Mouse (Mus musculus) frontal cortex, adult 2 months (tissue): Measurements from ENCODE around the gene Oas1d. TPM values are rescaled to one million over a fixed set of nuclear protein-coding genes. Genes with fewer than 3 reads are reported as not detected.
"Not testable (repeated sequence)": the region's sequence is repeated elsewhere in the genome, so short reads cannot be mapped to it uniquely, and the experiment has no call there.

Experiments
- DNase-seq, 2 experiments: peaks; one replicate each; pipeline ENCODE4 v3.0.0; 2022; ENCODE audit warnings: low spot score in 1 of 2; ENCODE audit errors: extremely low spot score in 1 of 2
- polyA plus RNA-seq: library from polyadenylated mRNA; depleted of rRNA; stranded (reverse); fragments of >200 nt; gene quantifications from 2 replicates; pipeline ENCODE4 v1.2.3, GENCODE M21; 2012

Oas1d gene
- polyA plus RNA-seq, 1 experiment = 0.08 TPM

DNA sequence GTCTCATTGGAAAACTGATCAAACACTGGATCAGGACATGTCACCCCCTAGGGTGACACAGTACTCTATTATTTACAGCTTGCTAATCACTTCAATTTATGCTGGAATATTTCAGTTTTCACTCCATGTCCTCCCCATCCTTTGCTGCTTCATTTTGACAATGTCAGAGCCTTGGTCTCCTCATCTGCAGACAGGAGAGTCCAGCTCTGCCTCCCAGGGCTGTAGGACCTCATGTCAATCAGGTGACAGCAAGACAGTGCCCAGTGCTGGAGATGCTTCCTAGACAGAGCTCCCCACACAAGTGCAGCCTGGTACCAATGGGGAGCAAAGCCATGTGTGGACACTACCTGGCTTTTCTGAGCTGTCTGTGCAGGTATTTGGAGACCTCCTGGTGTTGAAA is 15.6 kb upstream of the Oas1d start:
- DNase-seq = no peak

DNA sequence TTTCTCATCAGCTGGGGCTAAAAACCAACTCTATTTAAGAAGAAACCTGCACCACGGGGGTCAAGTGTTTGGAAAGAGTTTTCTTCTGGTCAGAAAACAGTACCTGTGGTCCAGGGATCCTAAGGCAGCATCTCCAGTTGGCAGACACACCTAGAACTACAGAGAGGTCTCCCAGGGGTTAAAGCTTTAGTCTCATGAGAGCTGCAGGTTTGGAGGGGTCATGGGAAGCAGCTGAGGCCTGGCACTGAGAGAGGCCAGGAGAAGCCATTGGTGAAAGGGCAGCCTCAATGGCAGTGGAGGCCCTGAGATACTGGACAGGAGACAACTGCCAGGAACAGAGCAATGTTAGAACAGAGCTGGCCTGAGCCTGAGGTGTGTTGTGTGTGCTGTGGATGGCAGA is 13.7 kb upstream of the Oas1d start:
- DNase-seq = no peak

GRCm38 (mm10) chr5:120902056-120902455 is 12.3 kb upstream of the Oas1d start:
- DNase-seq = no peak

DNA sequence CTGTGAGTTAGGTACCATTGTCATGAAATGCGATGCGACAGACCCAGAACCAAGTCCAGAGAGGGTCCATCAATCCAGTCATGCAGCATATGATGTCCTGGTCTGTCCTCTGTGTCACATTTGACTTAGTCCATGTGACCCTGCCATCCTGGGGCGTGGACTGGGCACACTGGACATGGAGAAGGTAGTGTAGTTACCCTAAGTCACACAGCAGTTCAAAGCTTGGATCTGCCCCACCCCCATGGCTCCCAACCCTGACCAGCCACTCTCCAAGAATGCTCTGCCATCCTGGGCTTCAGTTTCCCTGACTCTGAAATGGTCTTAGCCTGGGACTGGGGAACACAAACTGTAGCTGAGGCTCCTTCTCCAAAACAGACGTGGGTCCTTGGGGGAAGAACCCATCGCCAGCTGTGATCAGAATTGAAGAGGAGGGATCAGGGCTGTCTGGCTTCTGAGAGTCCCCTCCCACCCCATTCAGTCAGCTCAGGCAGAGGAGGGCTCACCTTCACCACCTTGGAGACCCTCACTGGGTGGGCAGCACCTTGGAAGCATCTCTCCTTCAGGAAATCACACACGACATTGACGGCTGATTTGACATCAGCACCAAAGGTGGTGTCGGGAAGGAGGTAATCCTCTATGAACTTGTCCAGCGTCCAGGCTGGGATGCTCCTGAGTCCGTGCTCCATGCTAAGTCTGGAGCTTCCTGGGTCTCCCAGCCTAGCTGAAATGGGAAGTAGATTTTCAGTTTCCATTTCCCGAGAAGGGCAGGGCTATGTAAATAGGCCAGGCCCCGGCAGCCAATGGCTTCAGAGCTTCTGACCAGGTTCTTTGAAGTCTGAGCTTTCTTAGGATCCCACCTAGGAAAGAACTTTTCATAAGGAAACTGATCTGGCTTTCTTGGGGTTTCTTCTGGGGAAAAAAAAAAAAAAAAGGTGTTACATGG is 7.3 kb upstream of the Oas1d start, which contains the start of gene Oas1a:
Gene Oas1a (minus strand): TSS at position 731 of the 943 bp plus-strand sequence.
- DNase-seq = not testable (repeated sequence)

DNA sequence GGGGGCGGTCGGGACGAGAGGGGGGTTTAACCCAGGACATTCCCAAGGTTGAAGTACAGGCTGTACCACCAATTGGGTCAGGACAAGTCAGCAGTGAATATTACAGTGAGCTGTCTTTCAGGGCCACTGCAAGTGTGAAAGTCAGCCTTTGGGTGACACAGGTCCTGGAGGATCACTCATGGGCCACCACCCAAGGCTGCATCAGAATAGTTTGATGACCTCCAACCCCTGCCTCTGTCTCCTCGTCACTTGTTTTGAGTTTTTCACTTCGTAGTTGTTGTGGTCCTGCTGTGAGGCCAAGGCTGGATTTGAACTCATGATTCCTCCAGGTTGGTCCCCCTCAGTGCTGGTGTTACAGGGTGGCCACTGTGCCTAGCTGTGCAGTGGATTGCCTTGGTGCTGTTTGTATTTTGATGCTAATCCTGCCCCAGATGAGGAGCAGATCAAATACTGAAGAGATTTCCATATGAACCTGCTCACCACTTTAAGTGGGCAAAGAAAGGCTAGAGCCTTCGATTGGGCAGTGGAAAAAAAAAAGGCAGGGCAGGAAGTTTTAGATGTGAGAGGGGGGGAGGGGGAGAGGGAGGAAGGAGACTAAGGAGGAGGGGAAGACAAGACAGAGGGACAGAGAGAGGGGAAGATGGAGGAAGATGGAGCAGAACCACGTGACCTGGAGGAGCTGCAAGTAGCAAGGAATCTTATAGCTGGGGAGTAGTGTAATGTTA is 6.0 kb upstream of the Oas1d start:
- DNase-seq = no peak

DNA sequence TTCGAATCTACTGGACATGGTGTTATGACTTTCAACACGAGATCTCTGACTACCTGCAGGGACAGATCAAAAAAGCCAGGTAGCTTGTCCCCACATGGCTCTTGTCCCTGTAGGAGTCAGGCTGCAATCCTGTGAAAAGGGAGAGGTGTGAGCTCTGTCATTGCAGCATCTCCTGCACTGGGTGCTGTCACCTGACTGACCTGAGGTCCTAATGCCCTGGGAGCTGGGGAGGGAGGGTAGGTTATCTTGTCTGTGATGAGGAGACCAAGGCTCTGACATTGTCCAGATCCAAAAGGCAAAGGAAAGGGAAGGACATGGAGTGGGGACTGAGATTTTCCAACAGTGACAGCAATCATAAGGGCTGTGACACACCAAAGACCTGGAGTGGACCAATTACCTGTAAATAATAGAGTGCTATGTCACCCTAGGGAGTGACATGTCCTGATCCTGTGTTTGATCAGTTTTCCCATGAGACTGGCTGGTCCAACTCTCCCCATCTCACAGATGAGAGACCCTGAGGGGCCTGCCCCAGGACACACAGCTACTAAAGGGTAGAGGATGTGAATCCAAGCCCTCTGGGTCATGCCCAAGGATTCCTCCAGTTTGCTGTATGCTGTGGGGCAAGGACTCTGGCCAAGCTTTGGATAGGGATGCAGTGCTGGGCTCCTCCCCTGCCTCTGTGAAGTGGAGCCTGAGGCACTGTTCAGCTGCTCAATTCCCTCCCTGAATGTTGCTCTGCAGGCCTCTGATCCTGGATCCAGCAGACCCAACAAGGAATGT is 5.0 kb downstream of the Oas1d start:
- not testable (repeated sequence) for DNase-seq

DNA sequence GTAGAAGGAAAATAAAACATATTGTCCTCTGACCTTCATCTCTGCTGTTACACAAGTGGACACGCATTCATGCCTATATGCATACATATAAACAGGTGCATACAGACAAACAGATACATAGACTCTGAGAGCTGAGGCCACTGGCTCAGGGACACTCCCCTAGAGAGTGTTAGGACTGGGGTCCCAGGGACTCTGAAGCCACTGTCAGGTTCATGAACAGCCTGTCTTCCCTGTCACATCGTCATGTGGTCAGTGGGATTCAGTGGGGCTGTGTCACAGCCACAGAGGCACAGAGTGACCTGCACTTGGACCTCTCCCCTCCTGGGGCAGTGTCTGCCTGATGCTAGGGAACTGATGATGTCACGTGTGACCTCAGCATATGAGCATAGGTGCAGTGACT is 6.0 kb downstream of the Oas1d start:
- no peak for DNase-seq

DNA sequence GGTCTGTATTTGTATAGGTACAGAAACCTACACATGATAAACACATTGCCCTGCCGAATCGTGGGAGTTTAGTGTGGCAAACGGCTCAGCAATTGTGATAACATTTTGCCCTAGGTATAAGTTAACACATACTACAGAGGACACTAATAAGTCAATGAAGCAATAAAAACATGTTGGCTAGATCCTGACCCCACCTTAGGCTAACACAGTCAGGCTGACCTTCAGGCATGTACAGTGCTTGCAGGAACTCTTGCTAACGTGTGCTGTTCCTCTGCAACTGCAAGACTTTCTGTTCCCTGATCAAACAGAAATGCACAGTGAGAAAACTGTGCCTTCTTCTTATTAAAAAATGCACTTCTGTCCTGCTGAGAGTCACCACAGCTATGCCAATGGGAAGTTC is 9.6 kb downstream of the Oas1d start:
- no peak for DNase-seq

- DNase-seq = not testable (repeated sequence)
Observed at GRCm38 (mm10) chr5:120924520-120924919, 10.2 kb downstream of the Oas1d start.

DNA sequence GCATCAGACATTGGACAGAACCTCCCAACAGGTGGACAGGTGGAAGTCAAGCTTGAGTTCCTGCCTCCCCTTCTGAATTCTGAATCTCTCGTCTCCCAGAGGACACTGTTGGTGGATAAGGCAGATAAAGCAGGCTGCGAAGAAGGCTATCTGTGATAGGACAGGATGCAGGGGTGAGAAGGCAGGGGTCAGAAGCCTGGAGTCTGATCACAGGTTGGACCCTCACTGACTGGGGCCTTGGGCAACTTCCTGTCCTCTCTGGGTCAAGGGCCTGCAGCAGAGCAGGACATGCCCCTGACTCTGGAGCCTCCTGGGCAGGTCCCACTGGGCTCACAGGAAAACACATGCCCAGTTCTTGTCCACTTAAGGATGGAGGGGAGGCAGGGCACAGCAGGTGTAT is 12.0 kb downstream of the Oas1d start:
- not testable (repeated sequence) for DNase-seq

DNA sequence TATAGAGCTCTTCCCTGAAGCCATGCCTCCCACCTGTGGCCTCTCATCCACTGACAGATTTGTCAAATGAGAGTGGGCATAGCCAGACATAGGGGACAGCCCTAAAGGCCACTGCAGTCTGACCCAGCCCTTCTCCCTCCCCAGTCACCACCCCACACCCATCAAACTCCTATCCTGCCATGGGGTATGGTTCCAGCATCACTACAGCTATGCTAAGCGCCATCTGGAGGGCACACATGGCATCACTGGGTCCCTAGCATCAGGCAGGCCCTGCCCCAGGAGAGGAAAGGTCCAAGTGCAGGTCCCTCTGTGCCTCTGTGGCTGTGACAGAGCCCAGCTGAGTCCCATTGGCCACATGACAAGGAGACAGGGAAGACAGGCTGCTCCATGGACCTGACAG is 12.7 kb downstream of the Oas1d start:
- DNase-seq = no peak

DNA sequence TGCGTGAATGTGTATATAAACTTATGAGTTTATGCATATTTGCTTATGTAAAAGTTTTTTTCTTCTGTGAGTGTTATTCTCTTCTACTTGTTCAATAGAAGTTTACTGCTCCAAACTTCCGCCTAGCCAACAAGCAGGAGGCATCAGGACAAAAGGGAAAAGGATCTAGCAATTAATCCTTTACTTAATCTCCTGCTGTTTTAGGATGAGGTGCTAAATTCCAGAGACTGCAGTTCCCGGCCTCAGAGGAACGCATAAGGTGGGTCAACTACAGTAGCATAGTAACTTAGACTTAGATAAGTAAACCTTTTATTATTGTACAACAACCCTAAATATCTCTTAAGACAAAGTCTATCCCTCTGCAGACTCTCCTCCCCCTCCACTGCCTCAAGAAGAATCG is 19.6 kb downstream of the Oas1d start:
- no peak for DNase-seq

GRCm38 (mm10) chr5:120937841-120938240 is 23.5 kb downstream of the Oas1d start:
- no peak for DNase-seq

GRCm38 (mm10) chr5:120938586-120938985 is 24.2 kb downstream of the Oas1d start:
- DNase-seq = no peak

GRCm38 (mm10) chr5:120942076-120942475 is 27.7 kb downstream of the Oas1d start:
- DNase-seq = no peak

GRCm38 (mm10) chr5:120952242-120952770 is 38.0 kb downstream of the Oas1d start:
- no peak for DNase-seq

DNA sequence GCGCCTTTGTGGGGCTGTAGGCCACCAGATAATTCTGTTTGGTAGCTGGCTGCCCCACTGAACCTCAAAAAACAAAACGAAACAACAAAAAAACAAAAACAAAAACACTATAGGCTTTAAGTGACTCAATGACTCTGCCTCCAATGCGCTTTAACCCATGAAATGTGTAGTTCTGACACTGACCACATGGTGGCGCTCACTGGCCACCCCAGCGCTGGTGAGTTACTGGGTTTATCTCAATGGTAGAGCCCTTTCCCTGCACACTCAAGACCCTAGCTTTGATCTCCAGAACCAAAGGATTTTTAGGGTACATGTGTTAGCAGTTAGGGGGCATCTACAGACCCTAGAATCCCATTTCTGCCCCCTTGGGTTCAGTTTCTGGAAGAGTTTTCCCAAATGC is 39.6 kb downstream of the Oas1d start:
- peak in 1 of 2 experiments; percentile 77 for DNase-seq

DNA sequence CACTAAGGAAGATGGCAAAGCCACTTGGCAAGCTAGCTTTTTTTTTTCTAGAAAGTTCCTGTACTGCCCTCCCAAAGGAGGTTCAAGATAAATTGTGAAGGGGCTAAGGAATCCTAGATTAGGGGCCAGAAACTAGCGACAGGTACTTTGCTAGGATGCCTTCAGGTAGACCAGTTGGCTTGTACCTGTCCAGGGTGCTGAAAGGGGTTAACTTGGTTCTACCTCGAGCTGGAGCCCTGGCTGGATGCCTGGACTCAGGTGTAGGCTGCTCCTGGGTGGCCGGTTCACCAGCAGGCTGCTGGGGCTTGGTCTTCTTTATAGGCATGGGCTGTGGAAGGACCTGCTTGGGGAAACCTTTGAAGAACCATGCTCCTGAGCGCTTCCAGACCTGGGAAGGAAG is 46.7 kb downstream of the Oas1d start:
- DNase-seq = no peak

DNA sequence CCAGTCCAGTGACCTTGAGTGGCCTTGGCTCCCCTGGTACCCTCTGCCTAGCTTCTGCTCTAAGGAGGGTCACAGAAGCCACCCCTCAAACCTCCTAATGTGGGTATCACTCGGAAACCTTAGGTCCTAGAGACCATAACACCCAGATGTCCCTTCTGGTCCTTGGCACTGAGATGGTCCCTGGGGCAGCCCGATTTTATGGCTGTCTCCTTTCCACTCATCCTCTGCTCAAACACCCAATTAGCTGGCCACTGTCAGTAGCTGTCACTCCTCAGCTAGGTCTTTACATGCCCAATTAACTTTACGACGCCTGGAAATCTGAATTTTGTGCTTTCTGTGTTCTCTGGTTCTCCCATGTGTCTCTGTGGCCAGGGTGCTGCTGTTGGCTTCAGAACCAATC is 51.8 kb downstream of the Oas1d start:
- DNase-seq = no peak

- no peak for DNase-seq
Observed at GRCm38 (mm10) chr5:120966894-120967293, 52.6 kb downstream of the Oas1d start.
